Mouse (Mus musculus): ENCODE results near the gene Nln.
A peak's percentile ranks its signal among the peaks of the same experiment; 100 is the strongest.

Nln gene

DNA sequence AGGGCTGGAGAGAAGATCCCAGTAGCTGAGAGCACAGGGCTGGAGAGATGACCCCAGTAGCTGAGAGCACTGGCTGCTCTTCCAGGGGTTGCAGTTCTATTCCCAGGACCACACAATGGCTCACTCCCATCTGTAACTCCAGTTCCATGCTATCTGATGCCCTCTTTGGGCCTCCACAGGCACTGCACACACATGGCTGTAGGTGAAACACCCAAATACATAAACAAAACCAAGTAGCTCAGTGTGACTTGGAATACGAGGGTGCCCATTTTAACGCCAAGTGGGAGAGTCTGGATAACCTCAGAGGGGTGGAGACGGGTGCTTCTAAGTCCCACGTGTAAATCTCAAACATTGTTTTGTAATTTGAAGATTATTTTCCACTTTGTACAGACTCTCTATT lies 9.0 kb downstream of the Nln start:
- ATAC-seq (ENCODE audit: insufficient number of reproducible peaks, low FRiP score, low TSS enrichment) = no peak

DNA sequence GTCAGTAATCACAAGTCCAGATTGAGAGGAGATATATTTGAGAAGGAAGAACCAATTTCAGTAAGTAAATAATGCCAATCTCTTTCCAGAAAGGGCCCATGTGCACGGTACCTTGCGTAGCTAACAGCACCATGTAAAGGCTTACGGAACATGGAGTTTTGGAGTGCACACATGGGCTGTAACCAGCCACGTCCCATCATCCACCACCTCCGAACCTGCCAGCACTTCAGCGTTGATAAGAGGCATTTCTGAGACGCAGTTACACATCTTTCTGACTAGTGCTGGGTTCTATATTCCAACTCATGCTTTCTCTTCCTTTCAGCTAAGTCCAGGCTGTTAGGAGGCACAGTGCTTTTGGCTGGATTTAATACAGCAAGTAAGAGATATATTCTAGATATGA lies 12.2 kb downstream of the Nln start:
- ATAC-seq (ENCODE audit: insufficient number of reproducible peaks, low FRiP score, low TSS enrichment) = no peak

GRCm38 (mm10) chr13:104095955-104096354 lies 13.5 kb downstream of the Nln start:
- ATAC-seq (ENCODE audit: insufficient number of reproducible peaks, low FRiP score, low TSS enrichment) = no peak

DNA sequence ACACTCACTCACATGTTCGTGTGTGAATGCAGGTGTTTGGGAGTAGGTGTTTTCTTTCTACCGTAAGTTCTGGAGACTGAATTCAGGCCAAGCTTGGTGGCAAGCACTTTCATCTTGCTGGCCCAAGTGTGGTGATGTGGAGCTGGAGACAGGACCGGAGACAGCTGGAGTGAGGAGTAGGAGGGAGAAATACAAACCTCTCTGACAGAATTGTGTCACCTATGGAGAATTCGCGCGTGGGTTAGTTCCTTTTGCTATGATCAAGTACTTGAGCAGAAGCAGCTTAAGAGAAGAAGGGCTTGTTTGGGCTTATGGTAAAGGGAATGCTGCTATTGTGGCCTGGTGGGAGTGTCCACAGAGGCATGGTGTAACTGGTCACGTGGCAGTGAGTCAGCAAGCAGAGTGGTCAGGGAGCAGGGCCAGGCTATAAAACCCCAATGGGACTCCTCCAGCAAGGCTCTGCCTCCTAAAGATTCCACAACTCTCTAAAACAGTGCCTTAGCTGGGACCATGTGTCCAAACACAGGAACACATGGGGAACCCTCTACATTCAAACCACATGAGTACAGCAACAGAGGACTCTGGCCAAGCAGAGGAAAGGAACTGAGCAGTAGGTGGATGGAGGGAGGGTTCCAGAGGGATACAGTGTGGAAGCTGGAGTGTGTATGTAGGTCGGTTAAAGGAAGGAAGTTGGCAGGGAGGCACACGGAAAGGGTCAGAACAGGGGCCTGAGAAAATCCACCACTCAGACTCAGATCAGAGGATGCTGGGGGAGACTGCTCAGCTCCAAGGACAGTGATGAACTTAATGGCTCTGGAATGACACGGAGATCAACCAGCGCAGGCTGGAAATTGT lies 14.7 kb downstream of the Nln start:
- no peak for ATAC-seq (ENCODE audit: insufficient number of reproducible peaks, low FRiP score, low TSS enrichment)

GRCm38 (mm10) chr13:104091734-104092133 lies 17.7 kb downstream of the Nln start:
- ATAC-seq (ENCODE audit: insufficient number of reproducible peaks, low FRiP score, low TSS enrichment) = no peak

DNA sequence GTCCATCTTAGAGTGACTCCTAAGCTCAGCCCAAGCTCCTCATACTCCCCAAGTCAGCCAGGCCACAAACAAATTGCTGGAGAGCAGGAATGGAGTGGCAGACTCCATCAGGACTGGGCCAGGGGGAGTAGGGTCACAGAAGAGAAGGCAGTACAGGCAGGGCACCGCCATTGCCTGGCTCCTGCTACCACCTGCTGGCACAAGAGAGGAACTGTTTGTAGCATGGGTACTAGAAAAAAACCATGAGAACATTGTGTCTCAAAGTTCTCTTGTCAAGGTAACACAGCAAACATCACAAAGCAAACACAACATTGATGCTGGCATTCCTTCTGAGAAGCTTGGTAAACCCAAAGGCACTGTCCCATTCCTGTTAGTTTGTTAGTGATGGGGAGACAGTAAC lies 20.0 kb downstream of the Nln start:
- ATAC-seq (ENCODE audit: insufficient number of reproducible peaks, low FRiP score, low TSS enrichment) = peak; percentile 46; the same call in 1 of the 2 replicates

DNA sequence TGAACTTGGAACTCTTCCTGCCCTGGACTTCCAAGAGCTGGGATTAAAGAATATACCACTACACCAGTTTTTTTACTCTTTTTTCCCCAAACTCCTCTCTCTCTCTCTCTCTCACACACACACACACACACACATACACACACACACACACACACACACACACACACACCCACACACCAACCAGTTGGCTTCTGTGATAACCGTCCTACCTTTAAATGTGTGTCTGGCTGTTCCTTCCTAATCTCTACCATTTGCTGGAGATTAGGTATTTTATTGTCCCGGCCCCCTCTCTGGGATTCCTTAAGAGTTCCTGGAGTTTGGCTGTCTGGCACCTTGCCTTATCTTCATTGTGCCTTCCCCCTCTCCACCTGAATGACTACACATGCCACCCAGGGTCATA lies 24.8 kb downstream of the Nln start:
- ATAC-seq (ENCODE audit: insufficient number of reproducible peaks, low FRiP score, low TSS enrichment) = no peak

- ATAC-seq (ENCODE audit: insufficient number of reproducible peaks, low FRiP score, low TSS enrichment) = no peak
Measured at GRCm38 (mm10) chr13:104082504-104082903, 26.9 kb downstream of the Nln start.

DNA sequence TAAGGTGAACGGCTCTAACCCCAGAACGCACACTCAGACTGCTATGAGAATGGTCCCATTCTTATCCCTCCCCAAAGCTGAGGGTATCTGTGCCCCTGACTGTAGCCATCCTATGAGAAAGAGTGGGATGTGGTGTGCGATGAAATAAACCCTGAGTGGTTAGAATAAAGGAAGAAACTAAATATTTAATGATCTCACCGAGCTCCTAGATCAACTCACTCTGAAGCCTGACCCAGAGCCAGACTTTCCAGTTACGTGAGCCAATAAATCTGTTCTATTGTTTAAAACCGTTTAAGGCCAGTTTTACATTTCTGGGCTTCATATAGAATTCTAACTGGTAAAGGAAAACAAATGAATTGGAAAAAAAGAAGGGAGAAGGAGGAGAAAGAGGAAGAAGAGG lies 32.4 kb downstream of the Nln start:
- no peak for ATAC-seq (ENCODE audit: insufficient number of reproducible peaks, low FRiP score, low TSS enrichment)

- ATAC-seq (ENCODE audit: insufficient number of reproducible peaks, low FRiP score, low TSS enrichment) = no peak
Measured at GRCm38 (mm10) chr13:104074731-104075130, 34.7 kb downstream of the Nln start.

- ATAC-seq (ENCODE audit: insufficient number of reproducible peaks, low FRiP score, low TSS enrichment) = no peak
Measured at GRCm38 (mm10) chr13:104074230-104074629, 35.2 kb downstream of the Nln start.

DNA sequence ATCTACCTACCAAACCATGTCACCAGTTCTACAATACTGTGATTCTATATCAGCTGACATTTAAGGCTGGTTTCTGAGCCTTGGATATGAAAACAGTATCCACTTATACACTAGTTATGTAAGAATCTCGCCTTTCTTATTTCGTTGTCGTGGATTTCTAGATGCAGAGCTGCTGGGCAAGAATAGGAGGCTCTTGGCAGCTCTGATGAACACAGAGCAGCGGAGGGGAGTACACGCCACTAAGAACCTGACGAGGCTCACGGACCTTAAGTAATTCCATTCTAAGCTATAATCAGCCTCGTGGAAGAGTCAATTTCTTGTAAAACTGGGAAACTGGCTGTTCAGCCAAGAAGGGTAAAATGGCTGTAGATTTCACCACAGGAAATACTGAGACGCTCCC lies 37.1 kb downstream of the Nln start:
- ATAC-seq (ENCODE audit: insufficient number of reproducible peaks, low FRiP score, low TSS enrichment) = no peak

GRCm38 (mm10) chr13:104070703-104071102 lies 38.7 kb downstream of the Nln start:
- no peak for ATAC-seq (ENCODE audit: insufficient number of reproducible peaks, low FRiP score, low TSS enrichment)

DNA sequence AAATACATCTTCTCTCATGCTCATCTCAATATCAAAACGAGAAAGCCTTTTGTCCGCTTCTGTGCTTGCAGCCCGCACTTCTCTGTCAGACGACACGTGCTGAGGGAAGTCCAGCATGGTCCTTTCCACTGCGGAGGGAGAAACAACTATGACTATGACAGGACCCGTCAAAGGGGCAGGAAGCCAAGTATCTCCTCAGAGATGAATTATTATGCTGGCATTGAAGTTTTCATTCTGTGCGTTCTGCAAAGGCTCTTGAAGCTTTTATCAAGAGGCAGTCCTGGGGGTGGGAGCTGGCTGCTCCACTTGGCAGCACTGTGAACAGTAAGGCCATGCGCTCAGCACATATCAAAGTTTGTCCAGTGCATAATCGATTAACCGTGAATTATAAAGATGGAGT lies 40.2 kb downstream of the Nln start:
- no peak for ATAC-seq (ENCODE audit: insufficient number of reproducible peaks, low FRiP score, low TSS enrichment)

DNA sequence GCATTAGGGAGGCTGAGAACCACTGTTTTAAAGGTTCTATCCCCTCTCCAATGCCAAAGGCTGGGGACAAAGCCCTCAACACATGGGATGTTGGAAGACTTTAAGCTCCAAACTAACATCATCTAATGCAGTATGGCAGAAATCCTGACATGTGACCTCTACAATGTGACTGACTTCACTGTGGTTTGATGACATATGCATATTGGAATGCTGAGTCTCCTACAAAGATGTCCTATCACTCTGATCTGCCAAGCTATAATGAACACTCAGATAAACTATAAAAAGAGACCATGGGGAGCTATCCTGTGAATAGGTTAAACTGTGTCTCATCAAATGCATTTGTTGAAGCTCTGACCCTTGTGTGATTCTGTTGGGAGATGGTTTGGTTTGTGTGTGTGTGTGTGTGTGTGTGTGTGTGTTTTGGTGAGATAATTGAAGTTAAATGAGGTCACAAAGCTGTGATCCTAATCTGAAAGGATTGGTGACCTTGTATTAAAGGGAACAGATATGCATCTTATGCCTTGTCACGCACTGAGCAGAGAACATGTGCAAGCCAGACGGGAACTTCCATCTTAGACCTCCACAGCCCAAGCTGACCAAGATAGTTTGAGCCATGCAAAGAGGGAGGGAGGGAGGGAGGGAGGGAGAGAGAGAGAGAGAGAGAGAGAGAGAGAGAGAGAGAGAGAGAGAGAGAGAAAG lies 43.6 kb downstream of the Nln start:
- ATAC-seq (ENCODE audit: insufficient number of reproducible peaks, low FRiP score, low TSS enrichment) = no peak

DNA sequence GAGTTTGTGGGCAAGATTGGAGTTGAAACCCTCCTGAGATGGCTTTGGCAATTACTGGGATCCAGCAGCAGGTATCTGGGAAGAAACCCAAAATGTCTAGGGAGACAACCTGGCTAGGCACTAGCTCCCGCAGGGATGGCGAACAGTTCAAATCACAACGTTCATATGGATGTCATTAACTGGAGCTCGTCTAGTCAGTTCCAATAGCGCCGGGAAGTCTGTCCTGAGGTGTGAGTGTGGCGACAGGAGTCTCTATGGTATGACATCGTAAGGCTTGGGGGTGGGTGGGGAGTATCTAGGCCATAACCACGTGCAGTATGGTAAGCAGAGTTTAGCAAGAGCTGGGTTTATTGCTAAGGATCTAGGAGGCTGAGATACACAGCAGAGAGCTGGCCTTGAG lies 46.4 kb downstream of the Nln start:
- ATAC-seq (ENCODE audit: insufficient number of reproducible peaks, low FRiP score, low TSS enrichment) = peak; percentile 67

DNA sequence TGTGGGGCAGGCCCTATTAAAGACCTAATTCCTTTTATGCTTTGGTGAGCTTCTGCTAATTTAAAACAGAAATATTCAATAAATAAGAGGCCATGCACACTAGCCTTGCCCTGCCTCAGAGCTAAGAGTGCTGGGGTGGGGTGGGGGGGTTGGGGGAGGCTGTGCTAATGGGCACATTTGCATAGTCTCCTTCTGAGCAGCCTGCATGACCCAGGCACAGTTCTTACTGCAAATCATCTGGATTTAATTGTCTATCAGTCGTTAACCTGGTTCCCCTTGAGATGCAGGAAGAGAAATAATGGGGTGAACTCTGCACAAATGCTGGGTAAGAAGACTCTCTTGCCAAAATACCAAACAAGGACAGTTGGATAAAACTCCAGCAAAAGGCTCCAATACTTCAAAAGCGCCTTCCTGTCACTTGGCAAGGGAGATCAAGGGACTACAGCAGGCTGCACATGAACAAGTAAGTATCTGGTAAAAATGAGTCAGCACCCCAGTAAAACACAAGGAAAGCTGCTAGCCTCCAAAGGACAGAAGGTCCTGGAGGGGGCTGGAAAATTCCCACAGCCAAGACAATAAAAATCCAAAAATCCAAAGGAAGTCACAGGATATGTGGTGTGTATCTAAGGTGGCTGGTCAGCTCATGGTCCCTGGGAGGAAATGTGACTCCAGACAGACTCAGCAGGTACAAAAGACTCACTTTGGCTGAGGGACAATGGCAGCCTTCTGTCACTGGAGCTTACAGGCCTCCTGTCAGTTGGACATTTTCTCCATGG lies 47.3 kb downstream of the Nln start:
- ATAC-seq (ENCODE audit: insufficient number of reproducible peaks, low FRiP score, low TSS enrichment) = peak; percentile 89

DNA sequence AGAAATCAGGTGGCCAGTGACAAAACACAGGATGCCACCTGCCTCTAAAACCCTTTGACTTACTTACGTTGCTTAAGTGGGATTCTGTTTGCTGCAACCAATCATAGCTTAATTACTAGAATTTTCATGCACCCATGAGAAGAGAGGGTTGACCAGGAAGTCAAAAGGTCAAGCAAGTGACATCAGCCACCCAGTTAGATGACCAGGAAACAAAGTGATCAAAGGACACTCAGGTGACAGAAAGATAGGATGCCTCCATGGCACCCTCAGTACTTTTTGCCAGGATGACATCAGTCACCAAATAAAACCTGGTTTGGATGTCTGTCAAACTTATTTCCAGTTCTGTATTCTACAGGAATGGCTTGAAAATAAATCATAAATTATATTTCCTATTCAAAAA lies 49.2 kb downstream of the Nln start:
- ATAC-seq (ENCODE audit: insufficient number of reproducible peaks, low FRiP score, low TSS enrichment) = no peak

GRCm38 (mm10) chr13:104059536-104059935 lies 49.9 kb downstream of the Nln start:
- ATAC-seq (ENCODE audit: insufficient number of reproducible peaks, low FRiP score, low TSS enrichment) = no peak

DNA sequence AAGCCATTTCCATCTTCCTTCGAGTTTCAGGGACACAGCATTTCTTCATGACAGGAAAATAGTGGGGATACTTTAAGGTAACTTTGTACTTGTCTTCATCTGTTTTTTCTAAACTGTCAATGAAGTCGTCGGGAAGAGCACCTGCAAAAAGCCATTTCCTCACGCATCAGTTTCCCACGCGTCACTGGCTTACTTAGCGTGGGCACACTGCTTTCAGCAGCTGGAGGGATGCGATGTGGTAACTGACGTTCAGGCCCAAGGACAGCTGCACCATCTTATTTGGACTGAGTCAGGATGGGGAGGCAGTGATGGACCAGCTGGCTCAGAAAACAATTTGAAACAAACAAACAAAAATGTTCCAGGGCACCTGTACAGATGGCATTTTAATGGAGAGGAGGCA lies 50.7 kb downstream of the Nln start:
- no peak for ATAC-seq (ENCODE audit: insufficient number of reproducible peaks, low FRiP score, low TSS enrichment)

DNA sequence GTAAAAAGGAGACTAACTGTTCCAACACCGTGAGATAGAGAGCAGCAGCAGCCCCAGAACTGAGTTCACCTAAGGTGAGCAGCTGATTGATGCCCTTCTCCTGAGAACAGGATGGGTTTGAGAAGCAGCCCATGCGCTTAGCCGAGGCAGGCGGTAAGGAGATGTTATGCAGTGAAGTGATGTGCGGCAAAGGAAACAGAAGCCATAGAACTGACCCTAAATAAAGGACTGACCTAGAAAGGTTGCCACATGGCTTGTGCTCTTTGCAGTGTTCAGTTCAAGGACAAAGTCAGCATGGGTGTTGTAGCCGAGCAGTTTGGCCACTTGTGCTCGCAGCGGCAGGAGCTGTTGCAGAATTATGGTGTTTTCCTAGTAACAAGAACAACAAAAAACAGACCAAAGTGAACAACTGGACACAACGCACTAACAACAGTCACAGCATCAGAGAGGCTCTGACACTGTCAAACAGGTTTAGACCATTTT lies 57.1 kb downstream of the Nln start:
- ATAC-seq (ENCODE audit: insufficient number of reproducible peaks, low FRiP score, low TSS enrichment) = no peak
